Mouse (Mus musculus) retina, postnatal 1 day (tissue): ENCODE measurements around the gene Gm1553.

Experiments used
- DNase-seq: peaks from one replicate; pipeline ENCODE4 v3.0.0-alpha.2; 2012

Gm1553 gene

GRCm38 (mm10) chr10:82492518-82492917 lies at the start of gene Gm1553:
Gene Gm1553, minus strand, starts transcription at chr10:82492618.
- no peak for DNase-seq
